Mouse (Mus musculus) liver, adult 2 months (tissue): ENCODE measurements at regions not wholly inside any gene's neighbourhood (a gene's known extent, or its start where the extent isn't known, plus 50 kb on each side); places are given as distances from the start of the nearest gene placed in this dataset.

Source experiments
- CTCF ChIP-seq: fragments of 200-500 bp; IDR thresholded peaks from 2 replicates; pipeline ENCODE4 v1.5.1; 2011; ENCODE audit warnings: low read depth, low read length, control low read depth
- POLR2A ChIP-seq: fragments of 200-500 bp; IDR thresholded peaks from 2 replicates; pipeline ENCODE4 v1.6.1; 2011; ENCODE audit warnings: low read length, control low read depth; ENCODE audit not compliant: insufficient read depth; ENCODE audit errors: extremely low read depth

GRCm38 (mm10) chr3:99791316-99791715, 93.9 kb upstream of the Spag17 start:
- TF ChIP-seq POLR2A (no peak), CTCF (no peak)
